Mouse (Mus musculus) thymus, postnatal 4 days (tissue): Measurements from ENCODE around the gene Gna12.

Experiments
- DNase-seq: peaks from one replicate; pipeline ENCODE4 v3.0.0; 2021

The Gna12 gene

GRCm38 (mm10) chr5:140749062-140749875 is 81.0 kb downstream of the Gna12 start:
- DNase-seq, result peak; percentile 86

- DNase-seq, result peak; percentile 33
Measured at GRCm38 (mm10) chr5:140748425-140748824, 81.8 kb downstream of the Gna12 start.

- DNase-seq, result peak; percentile 41
Measured at GRCm38 (mm10) chr5:140743706-140744131, 86.5 kb downstream of the Gna12 start.

GRCm38 (mm10) chr5:140741877-140742276 is 88.4 kb downstream of the Gna12 start:
- DNase-seq, result no peak

- no peak for DNase-seq
Measured at GRCm38 (mm10) chr5:140741040-140741439, 89.2 kb downstream of the Gna12 start.

- no peak for DNase-seq
Measured at GRCm38 (mm10) chr5:140739813-140740212, 90.4 kb downstream of the Gna12 start.

- peak; percentile 56 for DNase-seq
Measured at GRCm38 (mm10) chr5:140736166-140736565, 94.1 kb downstream of the Gna12 start.

GRCm38 (mm10) chr5:140735297-140735696 is 94.9 kb downstream of the Gna12 start:
- DNase-seq, result peak; percentile 39

GRCm38 (mm10) chr5:140733336-140733735 is 96.9 kb downstream of the Gna12 start:
- no peak for DNase-seq

GRCm38 (mm10) chr5:140732195-140732594 is 98.0 kb downstream of the Gna12 start:
- peak; percentile 67 for DNase-seq

- DNase-seq, result no peak
Measured at GRCm38 (mm10) chr5:140731040-140731797, 99.0 kb downstream of the Gna12 start.

- no peak for DNase-seq
Measured at GRCm38 (mm10) chr5:140726946-140727740, 103.1 kb downstream of the Gna12 start.

- no peak for DNase-seq
Measured at GRCm38 (mm10) chr5:140726062-140726839, 104.0 kb downstream of the Gna12 start.

GRCm38 (mm10) chr5:140723822-140724221 is 106.4 kb downstream of the Gna12 start, which contains the start of gene Amz1:
Gene Amz1 (plus strand): TSS chr5:140724127.
- no peak for DNase-seq

GRCm38 (mm10) chr5:140722121-140722520 is 108.1 kb downstream of the Gna12 start:
- no peak for DNase-seq

GRCm38 (mm10) chr5:140720773-140721172 is 109.5 kb downstream of the Gna12 start:
- DNase-seq, result no peak

GRCm38 (mm10) chr5:140711040-140711439 is 119.2 kb downstream of the Gna12 start:
- DNase-seq, result no peak

- no peak for DNase-seq
Measured at GRCm38 (mm10) chr5:140710315-140710714, 119.9 kb downstream of the Gna12 start.
